Mouse (Mus musculus) MEL (cell line): ENCODE data around the gene Rbms3. TPM values are rescaled to one million over a fixed set of nuclear protein-coding genes. Genes with fewer than 3 reads are reported as not detected.

Experiments
- DNase-seq: peaks from one replicate; pipeline ENCODE4 v3.0.0; 2011; ENCODE audit warnings: low read depth, low spot score
- H3K27ac ChIP-seq: 2 replicates; pipeline ENCODE4 v1.5.1; 2012; ENCODE audit warnings: low read depth, mild to moderate bottlenecking, control low read depth, low read length, moderate library complexity; ENCODE audit not compliant: control insufficient read depth
- H3K27me3 ChIP-seq, 2 experiments: fragments of 150-350 bp in 1 of 2; sonication (generic) in 1 of 2; 2 replicates each; pipeline ENCODE4 v1.6.1; 2012; ENCODE audit warnings: low read length in 2 of 2, mild to moderate bottlenecking in 2 of 2, improper control_type of control experiment in 1 of 2, moderate library complexity in 1 of 2; ENCODE audit not compliant: insufficient read depth in 2 of 2, control insufficient read depth in 1 of 2
- H3K36me3 ChIP-seq, 2 experiments: 2 replicates each; pipeline ENCODE4 v1.6.1; 2012 to 2014; ENCODE audit warnings: low read length in 2 of 2, improper control_type of control experiment in 1 of 2, inconsistent platforms in 1 of 2, mild to moderate bottlenecking in 1 of 2; ENCODE audit not compliant: insufficient read depth in 2 of 2, control insufficient read depth in 1 of 2
- H3K4me1 ChIP-seq, 2 experiments: fragments of 150-350 bp in 1 of 2; sonication (generic) in 1 of 2; 2 replicates each; pipeline ENCODE4 v1.6.1; 2012; ENCODE audit warnings: low read length in 2 of 2, improper control_type of control experiment in 1 of 2, mild to moderate bottlenecking in 1 of 2; ENCODE audit not compliant: insufficient read depth in 2 of 2, control insufficient read depth in 1 of 2
- H3K4me3 ChIP-seq, 2 experiments: fragments of 150-350 bp in 1 of 2; sonication (generic) in 1 of 2; 2 replicates each; pipeline ENCODE4 v1.5.1; 2012; ENCODE audit warnings: low read depth in 2 of 2, low read length in 2 of 2, mild to moderate bottlenecking in 2 of 2, moderate library complexity in 2 of 2, control low read depth in 1 of 2, improper control_type of control experiment in 1 of 2; ENCODE audit not compliant: control insufficient read depth in 1 of 2, insufficient read depth in 1 of 2
- H3K79me2 ChIP-seq: 2 replicates; pipeline ENCODE4 v1.6.1; 2012; ENCODE audit warnings: mild to moderate bottlenecking, low read length, moderate library complexity; ENCODE audit not compliant: control insufficient read depth, poor library complexity, insufficient read depth
- H3K9ac ChIP-seq: 2 replicates; pipeline ENCODE4 v1.6.1; 2012; ENCODE audit warnings: low read depth, mild to moderate bottlenecking, control low read depth, low read length, moderate library complexity; ENCODE audit not compliant: control insufficient read depth, poor library complexity, severe bottlenecking
- H3K9me3 ChIP-seq: fragments of 150-350 bp; sonication (generic); replicated peaks from 2 replicates; pipeline ENCODE4 v1.6.1; 2012; ENCODE audit warnings: mild to moderate bottlenecking, low read length, improper control_type of control experiment, moderate library complexity; ENCODE audit not compliant: insufficient read depth
- CHD1 ChIP-seq: IDR thresholded peaks from 2 replicates; pipeline ENCODE4 v1.6.1; 2012; ENCODE audit warnings: low read depth, mild to moderate bottlenecking, inconsistent platforms, low read length, improper control_type of control experiment
- CHD2 ChIP-seq: IDR thresholded peaks from 2 replicates; pipeline ENCODE4 v1.6.1; 2011; ENCODE audit warnings: low read length, improper control_type of control experiment
- E2F4 ChIP-seq: IDR thresholded peaks from 2 replicates; pipeline ENCODE4 v1.6.1; 2011; ENCODE audit warnings: low read depth, low read length, improper control_type of control experiment, borderline replicate concordance
- GABPA ChIP-seq: IDR thresholded peaks from 2 replicates; pipeline ENCODE4 v1.6.1; 2012; ENCODE audit warnings: low read depth, mild to moderate bottlenecking, inconsistent platforms, low read length, improper control_type of control experiment, moderate library complexity
- GATA1 ChIP-seq: IDR thresholded peaks from 2 replicates; pipeline ENCODE4 v1.6.1; 2011; ENCODE audit warnings: low read depth, low read length, improper control_type of control experiment
- JUND ChIP-seq: IDR thresholded peaks from 2 replicates; pipeline ENCODE4 v1.6.1; 2011; ENCODE audit warnings: low read depth, mild to moderate bottlenecking, improper control_type of control experiment, low read length
- KAT2A ChIP-seq: conservative IDR thresholded peaks from 2 replicates; pipeline ENCODE4 v1.6.1; 2012; ENCODE audit warnings: low read depth, low read length, improper control_type of control experiment, inconsistent platforms
- MAFK ChIP-seq: IDR thresholded peaks from 2 replicates; pipeline ENCODE4 v1.6.1; 2011; ENCODE audit warnings: low read depth, mild to moderate bottlenecking, low read length, improper control_type of control experiment, borderline replicate concordance
- MAX ChIP-seq: IDR thresholded peaks from 2 replicates; pipeline ENCODE4 v1.6.1; 2011; ENCODE audit warnings: low read length, improper control_type of control experiment
- MYB ChIP-seq: IDR thresholded peaks from 2 replicates; pipeline ENCODE4 v1.6.1; 2011; ENCODE audit warnings: mild to moderate bottlenecking, low read depth, low read length, improper control_type of control experiment
- MYC ChIP-seq: IDR thresholded peaks from 2 replicates; pipeline ENCODE4 v1.6.1; 2011; ENCODE audit warnings: low read depth, mild to moderate bottlenecking, low read length, improper control_type of control experiment, moderate library complexity
- NRF1 ChIP-seq: IDR thresholded peaks from 2 replicates; pipeline ENCODE4 v1.6.1; 2014; ENCODE audit warnings: low read depth, mild to moderate bottlenecking, inconsistent platforms, low read length, improper control_type of control experiment, moderate library complexity; ENCODE audit not compliant: poor library complexity, insufficient read depth, severe bottlenecking
- POLR2AphosphoS2 ChIP-seq: IDR thresholded peaks from 2 replicates; pipeline ENCODE4 v1.6.1; 2011; ENCODE audit warnings: low read length, improper control_type of control experiment
- RAD21 ChIP-seq: IDR thresholded peaks from 2 replicates; pipeline ENCODE4 v1.6.1; 2011; ENCODE audit warnings: mild to moderate bottlenecking, low read depth, low read length, improper control_type of control experiment
- RCOR1 ChIP-seq: IDR thresholded peaks from 2 replicates; pipeline ENCODE4 v1.6.1; 2012; ENCODE audit warnings: low read depth, mild to moderate bottlenecking, inconsistent platforms, low read length, improper control_type of control experiment
- SIN3A ChIP-seq: IDR thresholded peaks from 2 replicates; pipeline ENCODE4 v1.6.1; 2012; ENCODE audit warnings: low read length, improper control_type of control experiment, inconsistent platforms
- USF2 ChIP-seq, 2 experiments: IDR thresholded peaks; 2 replicates each; pipeline ENCODE4 v1.6.1; 2011 to 2012; ENCODE audit warnings: improper control_type of control experiment in 2 of 2, low read length in 2 of 2, borderline replicate concordance in 1 of 2, inconsistent platforms in 1 of 2, low read depth in 1 of 2, mild to moderate bottlenecking in 1 of 2; ENCODE audit not compliant: insufficient read depth in 1 of 2
- ZC3H11A ChIP-seq: IDR thresholded peaks from 2 replicates; pipeline ENCODE4 v1.6.1; 2012; ENCODE audit warnings: low read depth, mild to moderate bottlenecking, inconsistent platforms, low read length, improper control_type of control experiment
- ZKSCAN1 ChIP-seq: IDR thresholded peaks from 2 replicates; pipeline ENCODE4 v1.6.1; 2012; ENCODE audit warnings: low read depth, mild to moderate bottlenecking, inconsistent platforms, low read length, improper control_type of control experiment, moderate library complexity
- ZMIZ1 ChIP-seq: IDR thresholded peaks from 2 replicates; pipeline ENCODE4 v1.6.1; 2012; ENCODE audit warnings: low read depth, mild to moderate bottlenecking, inconsistent platforms, low read length, improper control_type of control experiment, moderate library complexity
- polyA plus RNA-seq, 2 experiments: library from polyadenylated mRNA; stranded (reverse) in 1 of 2; unstranded in 1 of 2; fragments of >175 nt in 1 of 2; fragments of >200 nt in 1 of 2; gene quantifications; 2 replicates each; pipeline versions ENCODE4 v1.2.1 to v1.2.4; 2012; ENCODE audit warnings: low replicate concordance in 2 of 2, low read depth in 1 of 2; ENCODE audit not compliant: insufficient read length in 2 of 2, insufficient read depth in 1 of 2, missing spikeins in 1 of 2
- total RNA-seq: library from RNA; depleted of rRNA; stranded (reverse); fragments of 300-350 nt; gene quantifications from 2 replicates; pipeline ENCODE4 v1.2.3, GENCODE M21; 2012

The Rbms3 gene
- total and polyA plus RNA-seq, 3 experiments: not detected

DNA sequence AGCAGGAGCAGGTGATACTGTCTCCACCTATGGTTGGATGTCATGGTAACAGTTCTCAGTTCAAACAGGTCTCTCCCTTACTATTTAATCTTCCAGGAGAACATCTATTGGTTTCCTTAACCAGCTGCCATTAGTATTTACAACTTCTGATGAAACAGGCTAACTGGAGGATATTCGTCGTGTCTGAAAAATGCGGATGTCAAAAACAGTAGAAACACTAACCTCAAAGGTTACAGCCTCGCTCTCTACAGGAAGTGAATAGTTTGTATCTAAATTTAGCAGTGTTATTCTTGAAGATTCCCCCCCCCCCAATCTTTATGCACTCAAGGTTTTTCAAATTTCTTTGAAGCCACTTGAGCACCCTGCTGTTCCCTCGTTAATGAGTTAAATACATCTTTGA is 23.9 kb upstream of the Rbms3 start:
- H3K79me2 ChIP-seq: no peaks in the 10 kb centered on the region
- no peak overlapping the region for H3K9ac ChIP-seq
- DNase-seq: no peak
- H3K27ac ChIP-seq: no peak overlapping the region
- H3K36me3 ChIP-seq: no peaks in the 10 kb centered on the region
- no peaks in the 10 kb centered on the region for H3K4me1 ChIP-seq
- no peaks in the 10 kb centered on the region for H3K27me3 ChIP-seq
- no peak for TF ChIP-seq ZC3H11A
- TF ChIP-seq MYB: no peak
- TF ChIP-seq USF2 (IDR thresholded peaks at IDR 0.05; ENCODE audit: borderline replicate concordance in 1 of 2, insufficient read depth in 1 of 2, low read depth in 1 of 2, low read length in 2 of 2): no peak
- no peak for TF ChIP-seq GABPA
- no peak for TF ChIP-seq JUND
- no peak for TF ChIP-seq ZMIZ1
- no peaks in the 10 kb centered on the region for H3K9me3 ChIP-seq
- H3K4me3 ChIP-seq: no peak overlapping the region

DNA sequence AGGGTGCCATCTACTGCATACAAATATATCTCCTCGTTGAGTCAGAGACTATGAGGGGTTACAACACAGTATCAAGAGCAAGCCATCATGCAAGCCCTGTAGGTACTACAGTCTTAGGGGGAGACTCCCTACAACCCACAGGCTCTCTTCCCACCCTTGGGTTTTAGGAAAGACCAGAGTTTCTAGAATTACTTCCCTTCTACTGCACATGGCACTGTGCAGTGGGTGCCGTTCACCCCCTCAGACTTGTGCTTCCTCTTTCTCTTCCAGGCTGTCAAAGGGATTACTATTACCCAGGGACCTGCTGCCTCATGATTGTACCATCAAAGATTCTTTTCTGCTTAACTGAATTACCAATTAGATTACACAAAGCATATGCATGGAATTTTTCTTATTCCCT is 16.4 kb upstream of the Rbms3 start:
- no peaks in the 10 kb centered on the region for H3K79me2 ChIP-seq
- no peak overlapping the region for H3K27ac ChIP-seq
- H3K9ac ChIP-seq: no peak overlapping the region
- no peaks in the 10 kb centered on the region for H3K9me3 ChIP-seq
- no peak for DNase-seq
- no peak for TF ChIP-seq CHD2
- TF ChIP-seq, all 39 proteins: peak for 0
- Histone ChIP-seq H3K4me3 (no peak overlapping the region), H3K36me3 (no peaks in the 10 kb centered on the region), H3K27me3 (no peaks in the 10 kb centered on the region), H3K4me1 (no peaks in the 10 kb centered on the region)

DNA sequence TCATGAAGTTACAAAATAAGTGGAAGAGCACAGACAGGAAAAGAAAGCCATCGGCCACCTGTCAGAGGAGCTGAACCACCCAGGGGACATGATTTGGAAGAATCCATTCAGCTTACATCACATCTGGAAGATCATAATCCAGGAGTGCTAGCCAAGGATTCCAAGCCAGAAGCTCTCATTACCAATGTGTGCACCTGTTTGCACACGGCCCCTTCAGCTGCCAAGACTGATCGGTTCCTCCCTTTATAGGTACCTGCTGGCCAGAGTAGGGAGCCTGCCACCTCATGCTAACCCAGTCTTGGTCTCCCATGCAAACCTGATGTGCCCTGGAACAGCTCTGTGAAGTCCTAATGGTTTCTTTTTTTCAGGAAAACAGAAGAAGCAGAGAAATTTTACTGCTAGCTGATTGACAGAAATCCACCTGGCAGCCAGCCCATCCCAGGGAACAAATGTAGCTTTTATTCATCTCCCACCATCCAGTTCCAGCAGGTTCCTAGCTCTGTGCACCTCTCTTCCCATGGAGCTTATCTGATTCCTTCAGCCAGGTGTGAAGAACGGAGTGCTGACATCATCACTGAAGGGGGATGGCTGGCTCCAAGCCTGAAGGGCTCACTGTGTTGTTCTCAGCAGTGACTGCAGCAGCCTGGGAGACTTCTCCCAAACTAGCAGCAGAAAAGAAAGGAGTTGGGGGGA is 11.5 kb upstream of the Rbms3 start:
- H3K4me3 ChIP-seq: no peak overlapping the region
- H3K27ac ChIP-seq: no peak overlapping the region
- H3K4me1 ChIP-seq: no peaks in the 10 kb centered on the region
- H3K27me3 ChIP-seq: no peaks in the 10 kb centered on the region
- no peaks in the 10 kb centered on the region for H3K79me2 ChIP-seq
- TF ChIP-seq POLR2AphosphoS2 (no peak), MAX (no peak), CHD2 (no peak), USF2 (IDR thresholded peaks at IDR 0.05; ENCODE audit: borderline replicate concordance in 1 of 2, insufficient read depth in 1 of 2, low read depth in 1 of 2, low read length in 2 of 2) (no peak), RCOR1 (no peak), SIN3A (no peak), CHD1 (no peak), MYB (no peak), JUND (no peak), GATA1 (no peak), ZMIZ1 (no peak), MYC (no peak), NRF1 (no peak), MAFK (no peak), ZKSCAN1 (no peak), RAD21 (no peak), KAT2A (no peak), E2F4 (no peak)
- no peak for DNase-seq
- H3K9me3 ChIP-seq: no peaks in the 10 kb centered on the region
- H3K36me3 ChIP-seq: no peaks in the 10 kb centered on the region
- no peak overlapping the region for H3K9ac ChIP-seq
